Mouse (Mus musculus) hindbrain, postnatal 0 days (tissue): ENCODE data around the gene Gpnmb. TPM values are rescaled to one million over a fixed set of nuclear protein-coding genes. Genes with fewer than 3 reads are reported as not detected.

ENCODE experiments used
- ATAC-seq: fragments of 200-750 bp; cut with Nextera tagmentation; 2 replicates; pipeline ENCODE4 v1.8.0; 2017; ENCODE audit warnings: mild to moderate bottlenecking, moderate TSS enrichment, moderate library complexity
- DNase-seq: peaks from one replicate; pipeline ENCODE4 v3.0.0-alpha.2; 2015; ENCODE audit warnings: low spot score
- H3K27ac ChIP-seq: fragments of 300-500 bp; sonication (generic); 2 replicates; pipeline ENCODE4 v1.5.1; 2014; ENCODE audit warnings: mild to moderate bottlenecking
- H3K27me3 ChIP-seq: fragments of 300-500 bp; sonication (generic); 2 replicates; pipeline ENCODE4 v1.6.1; 2014; ENCODE audit warnings: low read length, mixed read lengths; ENCODE audit not compliant: insufficient read depth
- H3K36me3 ChIP-seq: fragments of 300-500 bp; sonication (generic); 2 replicates; pipeline ENCODE4 v1.6.1; 2014; ENCODE audit warnings: low read length, mixed read lengths; ENCODE audit not compliant: insufficient read depth
- H3K4me1 ChIP-seq: fragments of 300-500 bp; sonication (generic); 2 replicates; pipeline ENCODE4 v1.6.1; 2014; ENCODE audit warnings: antibody characterized with exemption, low read length, mixed read lengths; ENCODE audit not compliant: insufficient read depth
- H3K4me2 ChIP-seq: fragments of 300-500 bp; sonication (generic); 2 replicates; pipeline ENCODE4 v1.6.1; 2014; ENCODE audit warnings: low read depth, mild to moderate bottlenecking, low read length, moderate library complexity, mixed read lengths
- H3K4me3 ChIP-seq: fragments of 300-500 bp; sonication (generic); 2 replicates; pipeline ENCODE4 v1.5.1; 2014; ENCODE audit warnings: low read length
- H3K9ac ChIP-seq: fragments of 300-500 bp; sonication (generic); replicated peaks from 2 replicates; pipeline ENCODE4 v1.6.1; 2014; ENCODE audit warnings: mild to moderate bottlenecking, low read length, moderate library complexity, mixed read lengths
- H3K9me3 ChIP-seq: fragments of 300-500 bp; sonication (generic); 2 replicates; pipeline ENCODE4 v1.6.1; 2016; ENCODE audit warnings: low read length, mixed read lengths
- CTCF ChIP-seq: IDR thresholded peaks from 2 replicates; pipeline ENCODE4 v1.5.1; 2016; ENCODE audit warnings: antibody characterized with exemption, control low read depth, low read depth
- WGBS: fragments of 180-500 bp; shearing (Covaris S2); extraction: QIAGEN DNeasy Blood & Tissue Kit; methylation state at CpG from one replicate; pipeline ENCODE4 v1.1.7; 2014; 5-methylcytosine and 5-hydroxymethylcytosine counted together
- polyA plus RNA-seq: library from polyadenylated mRNA; unstranded; fragments of >200 nt; fragmentation: Nextera tagmentation; extraction: Ambion mirVana; gene quantifications from 2 replicates; pipeline ENCODE4 v1.2.1, GENCODE M21; 2015
- total RNA-seq: library from RNA; depleted of rRNA; stranded (reverse); fragments of >200 nt; gene quantifications from 2 replicates; pipeline ENCODE4 v1.2.3, GENCODE M21; 2014

The Gpnmb gene
- total and polyA plus RNA-seq, 2 experiments from 2014 or later = 0.45 to 0.89 TPM

DNA sequence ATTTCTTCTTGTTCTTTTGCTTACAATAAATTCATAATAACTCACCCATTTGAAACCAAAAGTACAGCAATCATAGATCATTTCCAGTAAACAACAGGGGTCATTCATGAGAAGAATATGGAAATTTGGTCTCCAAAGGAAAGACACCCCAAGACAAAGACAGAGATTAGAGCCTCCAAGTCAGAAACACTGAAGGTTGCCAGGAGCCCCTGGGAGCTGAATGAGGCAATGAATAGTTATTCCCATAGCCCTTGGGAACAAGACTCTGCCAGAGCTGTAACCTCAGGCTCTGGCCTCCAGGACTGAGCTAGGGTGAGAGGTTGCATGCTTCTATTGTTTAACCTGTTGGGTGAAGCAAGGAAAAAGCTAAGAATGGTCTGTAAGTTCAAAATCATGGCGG, 17.0 kb upstream of the Gpnmb start:
- no peaks in the 10 kb centered on the region for H3K27me3 ChIP-seq

DNA sequence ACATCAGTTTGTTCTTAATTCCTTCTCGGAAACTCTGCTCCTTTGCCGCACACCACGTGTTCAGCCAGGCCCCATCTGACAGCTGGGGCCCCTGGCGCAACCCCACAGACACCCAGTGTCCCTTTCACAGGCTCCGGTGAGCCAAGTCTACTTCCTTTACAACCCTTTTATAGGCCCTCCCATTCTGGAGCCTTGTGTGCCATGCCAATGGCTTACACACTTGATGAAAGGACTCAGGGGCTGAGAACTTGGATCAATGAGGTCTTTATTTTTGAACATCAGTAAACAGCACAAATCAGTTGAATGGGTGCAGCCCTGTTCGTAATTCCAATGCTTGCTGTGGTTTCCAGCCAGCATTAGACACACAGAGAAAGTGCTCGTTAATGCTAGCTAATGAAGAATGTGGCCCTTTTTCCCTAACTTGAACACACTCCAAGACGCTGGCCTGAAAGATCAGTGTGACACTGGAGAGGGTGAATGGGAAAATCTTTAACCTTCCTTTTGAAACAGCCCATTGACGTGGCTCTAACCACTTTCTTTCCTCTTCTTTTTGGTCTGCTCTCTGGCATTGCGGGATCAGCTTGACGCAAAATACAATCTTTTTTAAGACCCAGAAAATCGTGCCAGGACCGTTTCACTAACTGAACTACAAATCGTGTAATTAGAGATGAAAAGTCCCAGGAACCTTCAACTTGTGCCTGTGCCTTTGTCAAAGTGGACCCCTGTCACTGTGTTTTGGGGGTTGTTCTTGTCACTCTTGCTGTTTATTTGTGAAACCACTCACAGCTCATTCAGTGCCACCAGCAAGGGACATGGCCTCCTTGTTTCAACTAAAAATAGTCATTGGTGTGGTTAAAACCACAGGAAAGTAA, 15.0 kb upstream of the Gpnmb start:
- peak; percentile 71 for DNase-seq
- H3K27ac ChIP-seq = no peak overlapping the region

More for the DNA sequence above, 17.0 kb upstream of the Gpnmb start:
- ATAC-seq = no peak
- H3K27ac ChIP-seq = no peak overlapping the region
- 96% methylated on average over 1 of the region's 1 CpGs for WGBS
- no peak overlapping the region for H3K4me2 ChIP-seq
- DNase-seq = no peak
- no peaks in the 10 kb centered on the region for H3K9me3 ChIP-seq
- H3K36me3 ChIP-seq = no peaks in the 10 kb centered on the region
- TF ChIP-seq CTCF = no peak
- H3K4me1 ChIP-seq = 0 out of 2 replicates have a peak, but pooled peaks cover 3% of the 10 kb centered on the region
- H3K9ac ChIP-seq = no peak overlapping the region
- no peak overlapping the region for H3K4me3 ChIP-seq

DNA sequence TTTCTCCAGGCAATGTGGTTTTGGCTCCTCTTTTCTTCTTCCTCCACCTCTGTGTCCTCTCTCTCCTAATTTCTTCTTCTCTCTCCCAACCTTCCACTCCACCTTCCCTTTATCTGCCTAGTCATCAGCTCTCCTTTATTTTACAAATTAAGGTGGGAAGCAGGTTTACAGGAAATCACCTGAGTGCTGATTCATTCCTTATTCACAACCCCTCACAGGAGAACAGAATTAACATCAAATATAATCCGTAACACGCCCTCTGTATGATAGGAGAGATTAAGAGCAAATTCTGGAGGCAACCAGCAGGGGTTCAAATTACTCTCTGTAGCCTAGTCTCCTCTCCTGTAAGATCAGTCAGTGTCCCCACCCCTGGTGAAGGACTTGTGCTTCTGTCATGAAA, 14.0 kb upstream of the Gpnmb start:
- no peak for TF ChIP-seq CTCF
- Histone ChIP-seq H3K36me3 (no peaks in the 10 kb centered on the region), H3K4me3 (no peak overlapping the region), H3K9ac (no peak overlapping the region), H3K27me3 (no peaks in the 10 kb centered on the region), H3K27ac (no peak overlapping the region), H3K9me3 (no peaks in the 10 kb centered on the region), H3K4me1 (0 out of 2 replicates have a peak, but pooled peaks cover 3% of the 10 kb centered on the region), H3K4me2 (no peak overlapping the region)
- DNase-seq = no peak
- 81% methylated on average over 2 of the region's 2 CpGs for WGBS
- no peak for ATAC-seq

More for the DNA sequence above, 15.0 kb upstream of the Gpnmb start:
- no peak overlapping the region for H3K4me2 ChIP-seq
- H3K4me1 ChIP-seq = 0 out of 2 replicates have a peak, but pooled peaks cover 3% of the 10 kb centered on the region
- no peak overlapping the region for H3K9ac ChIP-seq
- no peaks in the 10 kb centered on the region for H3K9me3 ChIP-seq
- H3K27me3 ChIP-seq = no peaks in the 10 kb centered on the region
- 51% methylated on average over 14 of the region's 14 CpGs for WGBS
- no peak overlapping the region for H3K4me3 ChIP-seq
- no peaks in the 10 kb centered on the region for H3K36me3 ChIP-seq
- TF ChIP-seq CTCF = no peak
- ATAC-seq = peak; percentile 78; the same call in 1 of the 2 replicates

DNA sequence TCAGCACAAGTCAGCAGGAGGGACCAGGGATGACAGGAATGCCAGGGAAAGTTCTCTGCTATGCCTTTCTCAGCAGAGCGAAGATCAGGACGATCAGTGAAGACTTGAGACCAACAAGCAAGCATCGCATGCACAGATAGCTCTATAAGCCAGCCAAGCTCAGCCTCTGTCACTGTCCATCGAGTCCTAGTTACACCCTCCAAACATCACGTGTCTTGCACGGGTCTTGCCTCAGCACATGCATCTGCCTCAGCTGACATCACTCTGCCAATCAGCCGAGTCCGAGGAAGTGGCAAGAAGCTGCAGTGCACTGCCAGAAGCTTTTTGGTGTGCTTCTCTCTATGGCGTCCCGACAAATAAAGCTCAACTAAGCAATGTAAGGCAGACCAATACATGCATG, 13.0 kb upstream of the Gpnmb start:
- ATAC-seq = no peak
- TF ChIP-seq CTCF = no peak

DNA sequence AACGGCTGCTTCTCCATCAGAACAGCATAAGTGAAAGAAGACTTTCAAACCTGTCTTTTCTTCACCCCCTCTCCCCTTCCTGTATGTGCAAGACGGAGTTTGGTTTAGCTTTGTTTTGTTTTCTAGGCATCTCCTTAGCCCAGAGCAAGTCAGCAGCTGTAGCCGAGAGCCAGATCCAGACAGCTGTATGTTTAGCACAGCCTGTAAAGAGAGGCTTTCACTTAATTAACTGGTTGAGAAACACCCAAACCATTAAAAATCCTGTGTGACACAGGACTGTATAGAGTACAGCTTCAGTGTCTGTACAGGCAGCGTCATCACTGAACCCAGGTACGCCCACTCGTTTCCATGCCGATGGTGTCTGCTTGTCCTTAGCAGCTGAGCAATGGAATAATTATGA, 11.1 kb upstream of the Gpnmb start:
- ATAC-seq (no peak), DNase-seq (no peak)
- Histone ChIP-seq H3K4me2 (no peak overlapping the region), H3K27ac (no peak overlapping the region), H3K4me3 (no peak overlapping the region), H3K9ac (no peak overlapping the region), H3K4me1 (0 out of 2 replicates have a peak, but pooled peaks cover 3% of the 10 kb centered on the region), H3K27me3 (no peaks in the 10 kb centered on the region), H3K36me3 (no peaks in the 10 kb centered on the region), H3K9me3 (no peaks in the 10 kb centered on the region)
- WGBS = 85% methylated on average over 7 of the region's 7 CpGs
- no peak for TF ChIP-seq CTCF

More for the DNA sequence above, 13.0 kb upstream of the Gpnmb start:
- H3K36me3 ChIP-seq = no peaks in the 10 kb centered on the region
- no peaks in the 10 kb centered on the region for H3K27me3 ChIP-seq
- no peak overlapping the region for H3K9ac ChIP-seq
- H3K27ac ChIP-seq = no peak overlapping the region
- no peaks in the 10 kb centered on the region for H3K9me3 ChIP-seq
- 82% methylated on average over 10 of the region's 10 CpGs for WGBS
- no peak for DNase-seq
- H3K4me1 ChIP-seq = 0 out of 2 replicates have a peak, but pooled peaks cover 3% of the 10 kb centered on the region
- H3K4me2 ChIP-seq = no peak overlapping the region
- H3K4me3 ChIP-seq = no peak overlapping the region

DNA sequence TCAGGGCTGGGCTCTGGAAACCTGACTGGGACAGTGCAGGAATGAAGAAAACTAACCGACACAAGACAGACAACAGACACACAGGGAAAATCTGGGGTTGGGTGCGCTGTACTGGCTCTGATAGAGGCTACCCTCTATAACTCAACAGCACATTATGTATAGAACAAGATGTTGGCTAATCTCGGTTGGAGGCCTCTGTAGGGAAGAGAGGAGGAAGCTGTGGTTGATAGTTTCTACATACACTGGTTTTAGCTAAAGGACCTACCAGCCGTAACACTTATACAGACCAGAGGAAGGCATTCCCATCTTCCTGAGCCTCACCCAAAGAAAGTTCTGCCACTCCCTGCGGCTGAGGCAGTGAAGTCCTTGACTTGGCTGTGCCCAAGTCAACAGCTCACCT, 9.8 kb upstream of the Gpnmb start:
- no peaks in the 10 kb centered on the region for H3K27me3 ChIP-seq
- 91% methylated on average over 5 of the region's 5 CpGs for whole genome bisulfite sequencing
- no peaks in the 10 kb centered on the region for H3K4me1 ChIP-seq
- TF ChIP-seq CTCF = no peak
- H3K4me3 ChIP-seq = no peak overlapping the region
- H3K9me3 ChIP-seq = no peaks in the 10 kb centered on the region
- H3K27ac ChIP-seq = no peak overlapping the region
- ATAC-seq = no peak
- no peak overlapping the region for H3K9ac ChIP-seq
- H3K36me3 ChIP-seq = no peaks in the 10 kb centered on the region
- DNase-seq = no peak
- no peak overlapping the region for H3K4me2 ChIP-seq

DNA sequence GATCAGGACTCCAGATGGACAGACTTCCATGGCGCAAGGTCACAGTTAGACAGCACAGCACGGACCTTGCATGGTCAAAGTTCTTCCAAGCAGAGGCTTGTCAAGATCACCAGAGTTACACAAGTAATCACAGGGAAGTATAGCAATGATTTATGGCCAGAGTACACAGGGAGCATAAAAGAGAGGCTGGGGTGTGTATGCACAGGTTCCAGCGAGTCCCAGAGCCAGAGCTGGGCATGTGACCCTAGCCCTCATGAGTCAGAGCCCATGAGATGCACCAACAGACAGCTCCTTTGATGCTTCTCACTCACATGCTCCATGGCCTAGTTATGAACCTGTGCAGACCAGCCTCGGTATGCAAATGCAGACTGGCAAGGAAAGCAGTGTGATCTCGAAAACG, 8.3 kb upstream of the Gpnmb start:
- Histone ChIP-seq H3K9ac (no peak overlapping the region), H3K4me2 (no peak overlapping the region), H3K27me3 (no peaks in the 10 kb centered on the region), H3K4me3 (no peak overlapping the region), H3K36me3 (no peaks in the 10 kb centered on the region), H3K27ac (no peak overlapping the region), H3K4me1 (no peaks in the 10 kb centered on the region), H3K9me3 (no peaks in the 10 kb centered on the region)
- TF ChIP-seq CTCF = no peak
- WGBS = 85% methylated on average over 6 of the region's 6 CpGs
- DNase-seq = no peak
- no peak for ATAC-seq
